Mouse (Mus musculus) heart, embryonic 14.5 days (tissue): ENCODE data around the gene Cntfr. TPM values are rescaled to one million over a fixed set of nuclear protein-coding genes. Genes with fewer than 3 reads are reported as not detected.

Experiments
- ATAC-seq: fragments of 200-750 bp; cut with Nextera tagmentation; 2 replicates; pipeline ENCODE4 v1.8.0; 2017; ENCODE audit warnings: low read depth, moderate TSS enrichment; ENCODE audit not compliant: insufficient number of reproducible peaks, insufficient read depth, low FRiP score
- H3K27ac ChIP-seq, 2 experiments: fragments of 200-500 bp in 1 of 2; fragments of 300-500 bp in 1 of 2; sonication (generic) in 1 of 2; replicated peaks in 1 of 2; 2 replicates each; pipeline ENCODE4 v1.5.1; 2012 to 2014; ENCODE audit warnings: low read depth in 2 of 2, low read length in 2 of 2, control low read depth in 1 of 2, mild to moderate bottlenecking in 1 of 2, mixed read lengths in 1 of 2; ENCODE audit not compliant: control insufficient read depth in 1 of 2, insufficient read depth in 1 of 2
- H3K27me3 ChIP-seq: fragments of 300-500 bp; sonication (generic); 2 replicates; pipeline ENCODE4 v1.6.1; 2014; ENCODE audit warnings: mild to moderate bottlenecking, low read length, control low read depth; ENCODE audit not compliant: control insufficient read depth, insufficient read depth
- H3K36me3 ChIP-seq: fragments of 300-500 bp; sonication (generic); 2 replicates; pipeline ENCODE4 v1.6.1; 2014; ENCODE audit warnings: mild to moderate bottlenecking, control low read depth, low read length, mixed read lengths; ENCODE audit not compliant: control insufficient read depth, insufficient read depth
- H3K4me1 ChIP-seq, 2 experiments: fragments of 200-500 bp in 1 of 2; fragments of 300-500 bp in 1 of 2; sonication (generic) in 1 of 2; 2 replicates each; pipeline ENCODE4 v1.6.1; 2012 to 2014; ENCODE audit warnings: low read length in 2 of 2, control low read depth in 1 of 2, mixed read lengths in 1 of 2; ENCODE audit not compliant: control insufficient read depth in 2 of 2, insufficient read depth in 2 of 2
- H3K4me2 ChIP-seq: fragments of 300-500 bp; sonication (generic); 2 replicates; pipeline ENCODE4 v1.6.1; 2014; ENCODE audit warnings: mild to moderate bottlenecking, low read length
- H3K4me3 ChIP-seq, 2 experiments: fragments of 200-500 bp in 1 of 2; fragments of 300-500 bp in 1 of 2; sonication (generic) in 1 of 2; 2 replicates each; pipeline ENCODE4 v1.5.1; 2012 to 2014; ENCODE audit warnings: low read length in 2 of 2, mild to moderate bottlenecking in 2 of 2, control low read depth in 1 of 2, low read depth in 1 of 2, moderate library complexity in 1 of 2; ENCODE audit not compliant: control insufficient read depth in 1 of 2, insufficient read depth in 1 of 2
- H3K9ac ChIP-seq: fragments of 300-500 bp; sonication (generic); 2 replicates; pipeline ENCODE4 v1.6.1; 2014; ENCODE audit warnings: mild to moderate bottlenecking, low read length
- H3K9me3 ChIP-seq: fragments of 300-500 bp; sonication (generic); 2 replicates; pipeline ENCODE4 v1.6.1; 2016; ENCODE audit warnings: low read length, control low read depth; ENCODE audit not compliant: control insufficient read depth
- WGBS: fragments of 180-500 bp; shearing (Covaris S2); extraction: QIAGEN DNeasy Blood & Tissue Kit; methylation state at CpG from one replicate; pipeline ENCODE4 v1.1.7; 2014; 5-methylcytosine and 5-hydroxymethylcytosine counted together
- polyA plus RNA-seq: library from polyadenylated mRNA; unstranded; fragments of >200 nt; fragmentation: Nextera tagmentation; extraction: Ambion mirVana; gene quantifications from 2 replicates; pipeline ENCODE4 v1.2.1, GENCODE M21; 2014

Cntfr gene
- polyA plus RNA-seq, 1 experiment from 2014 or later, result 2.8 TPM

- 20% methylated on average over 20 of the region's 25 CpGs for WGBS
- Histone ChIP-seq H3K9me3 (no peaks in the 10 kb centered on the region), H3K4me2 (peak overlapping the region; percentile 21; the same call in 1 of the 2 replicates), H3K27me3 (peaks cover 12% of the 10 kb centered on the region; the same call in 1 of the 2 replicates), H3K27ac (no peak overlapping the region), H3K4me1 (peaks cover 11 to 24% of the 10 kb centered on the region in 2 experiments), H3K36me3 (no peaks in the 10 kb centered on the region), H3K4me3 (no peak overlapping the region), H3K9ac (no peak overlapping the region)
- ATAC-seq, result no peak
Observed at GRCm38 (mm10) chr4:41658566-41659384, 38.1 kb downstream of the Cntfr start.

- H3K9ac ChIP-seq, result no peak overlapping the region
- no peak overlapping the region for H3K4me3 ChIP-seq
- H3K9me3 ChIP-seq, result no peaks in the 10 kb centered on the region
- H3K27ac ChIP-seq, result no peak overlapping the region
- ATAC-seq, result no peak
- H3K4me2 ChIP-seq, result no peak overlapping the region
- H3K36me3 ChIP-seq, result no peaks in the 10 kb centered on the region
- 64% methylated on average over 2 of the region's 2 CpGs for WGBS
- peaks cover 5 to 11% of the 10 kb centered on the region in 2 experiments; a peak in 3 of 4 replicates for H3K4me1 ChIP-seq
- peaks cover 9% of the 10 kb centered on the region; the same call in 1 of the 2 replicates for H3K27me3 ChIP-seq
Observed at GRCm38 (mm10) chr4:41655525-41655924, 41.4 kb downstream of the Cntfr start.

- H3K4me3 ChIP-seq, result no peak overlapping the region
- H3K9me3 ChIP-seq, result no peaks in the 10 kb centered on the region
- H3K4me1 ChIP-seq, result peaks cover 5 to 11% of the 10 kb centered on the region in 2 experiments; a peak in 3 of 4 replicates
- no peaks in the 10 kb centered on the region for H3K36me3 ChIP-seq
- no peak for ATAC-seq
- no peak overlapping the region for H3K9ac ChIP-seq
- no peak overlapping the region for H3K4me2 ChIP-seq
- 13% methylated on average over 7 of the region's 7 CpGs for WGBS
- H3K27ac ChIP-seq, result no peak overlapping the region
- peaks cover 9% of the 10 kb centered on the region; the same call in 1 of the 2 replicates for H3K27me3 ChIP-seq
Observed at GRCm38 (mm10) chr4:41654217-41654616, 42.7 kb downstream of the Cntfr start.

- no peak overlapping the region for H3K4me3 ChIP-seq
- 55% methylated on average over 6 of the region's 6 CpGs for WGBS
- ATAC-seq, result no peak
- no peaks in the 10 kb centered on the region for H3K36me3 ChIP-seq
- peaks cover 3 to 7% of the 10 kb centered on the region in 2 experiments; a peak in 3 of 4 replicates for H3K4me1 ChIP-seq
- H3K9me3 ChIP-seq, result no peaks in the 10 kb centered on the region
- no peak overlapping the region for H3K4me2 ChIP-seq
- no peak overlapping the region for H3K27ac ChIP-seq
- H3K9ac ChIP-seq, result no peak overlapping the region
- peaks cover 9% of the 10 kb centered on the region; the same call in 1 of the 2 replicates for H3K27me3 ChIP-seq
Observed at GRCm38 (mm10) chr4:41653730-41654129, 43.2 kb downstream of the Cntfr start.

DNA sequence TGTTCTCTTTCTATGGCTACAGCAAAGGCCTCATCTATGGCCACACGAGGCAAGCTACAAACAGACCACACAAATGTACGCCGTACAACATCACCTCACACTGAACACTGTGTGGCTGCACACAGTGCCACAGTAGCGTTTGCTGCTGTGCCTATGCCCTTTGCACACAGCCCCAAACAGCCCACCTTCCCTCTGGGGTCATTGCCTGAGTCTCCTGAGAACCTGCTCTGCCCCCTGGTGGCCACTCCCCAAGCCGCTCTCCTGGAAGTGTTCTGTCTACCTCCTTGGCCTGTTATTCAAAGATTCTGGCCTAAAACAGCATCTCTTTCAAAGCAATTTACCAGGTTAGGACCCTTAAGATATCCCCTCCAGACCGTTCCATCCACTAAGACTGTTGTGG is 43.6 kb downstream of the Cntfr start:
- WGBS, result 52% methylated on average over 6 of the region's 6 CpGs
- no peaks in the 10 kb centered on the region for H3K36me3 ChIP-seq
- H3K27me3 ChIP-seq, result peaks cover 8% of the 10 kb centered on the region; the same call in 1 of the 2 replicates
- ATAC-seq, result no peak
- no peaks in the 10 kb centered on the region for H3K9me3 ChIP-seq
- no peak overlapping the region for H3K4me3 ChIP-seq
- no peak overlapping the region for H3K27ac ChIP-seq
- no peak overlapping the region for H3K9ac ChIP-seq
- peaks cover 1 to 2% of the 10 kb centered on the region in 2 experiments; a peak in 2 of 4 replicates for H3K4me1 ChIP-seq
- H3K4me2 ChIP-seq, result no peak overlapping the region

GRCm38 (mm10) chr4:41648627-41649026 is 48.3 kb downstream of the Cntfr start:
- no peak for ATAC-seq
- Histone ChIP-seq H3K9ac (no peak overlapping the region), H3K36me3 (no peaks in the 10 kb centered on the region), H3K4me3 (no peak overlapping the region), H3K9me3 (no peaks in the 10 kb centered on the region), H3K27me3 (no peaks in the 10 kb centered on the region), H3K4me2 (no peak overlapping the region), H3K27ac (no peak overlapping the region), H3K4me1 (no peaks in the 10 kb centered on the region)
- 60% methylated on average over 7 of the region's 7 CpGs for WGBS

DNA sequence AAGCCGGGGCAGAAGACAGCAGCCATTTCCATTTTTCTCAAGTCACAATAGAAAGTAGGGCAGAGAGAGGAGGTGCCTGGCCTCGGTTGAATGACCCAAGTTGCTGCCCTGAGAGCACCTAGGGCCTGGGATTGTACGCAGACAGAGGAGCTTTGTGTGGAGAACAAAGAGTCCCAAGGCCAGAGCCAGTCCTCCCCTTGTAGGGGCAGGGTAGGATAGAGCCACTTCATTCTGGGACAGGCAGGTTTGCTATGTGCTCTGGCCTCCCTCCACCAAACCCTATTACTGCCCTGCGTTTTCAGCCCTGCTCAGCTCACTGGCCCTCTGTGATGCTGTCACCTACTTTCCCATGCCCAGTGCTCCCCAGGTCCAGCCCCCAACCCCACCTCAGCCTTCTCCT is 48.7 kb downstream of the Cntfr start:
- Histone ChIP-seq H3K36me3 (no peaks in the 10 kb centered on the region), H3K27me3 (no peaks in the 10 kb centered on the region), H3K27ac (no peak overlapping the region), H3K4me3 (no peak overlapping the region), H3K9ac (no peak overlapping the region), H3K4me2 (no peak overlapping the region), H3K9me3 (no peaks in the 10 kb centered on the region), H3K4me1 (no peaks in the 10 kb centered on the region)
- 49% methylated on average over 4 of the region's 4 CpGs for WGBS
- ATAC-seq, result no peak; the same call in 1 of the 2 replicates
